Comparison of ENCODE assay signal across 12 mouse cellular contexts in genomic region chr6:49397466-49397865, GRCm38 (mm10). TPM values are rescaled to one million over a fixed set of nuclear protein-coding genes. Genes with fewer than 3 reads are reported as not detected.
DNase-seq lines count a peak whose midpoint lies in the region; ATAC-seq lines count a peak whose summit lies in the region.
"Had no signal": no experiment of that assay in that cellular context is flagged by ENCODE, and none has a peak within 500 bp of the region (broad histone marks: within the 10 kb centered on the region; RNA-seq: fewer than 3 reads in every experiment).

No protein-coding gene starts in this region.

- H3K4me2 ChIP-seq in hindbrain, embryonic 14.5 days (replicated peaks), result no peak overlapping the region
- H3K4me2 ChIP-seq in embryonic facial prominence, embryonic 14.5 days (ENCODE audit: low read depth, low read length), result no peak overlapping the region
- H3K4me2 ChIP-seq: heart, embryonic 11.5 days had no signal

- H3K4me1 ChIP-seq in hindbrain, embryonic 10.5 days (replicated peaks), result no peaks in the 10 kb centered on the region
- no peaks in the 10 kb centered on the region for H3K4me1 ChIP-seq in hindbrain, embryonic 14.5 days (replicated peaks; ENCODE audit: control insufficient read depth, insufficient read depth, low read length)
- H3K4me1 ChIP-seq in embryonic facial prominence, embryonic 14.5 days (ENCODE audit: control insufficient read depth, insufficient read depth, low read length), result no peaks in the 10 kb centered on the region

- peaks cover 5% of the 10 kb centered on the region; the same call in 1 of the 2 replicates for H3K9me3 ChIP-seq in hindbrain, embryonic 10.5 days
- no peaks in the 10 kb centered on the region for H3K9me3 ChIP-seq in hindbrain, embryonic 14.5 days (ENCODE audit: control insufficient read depth, low read length)
- H3K9me3 ChIP-seq in embryonic facial prominence, embryonic 14.5 days (ENCODE audit: control insufficient read depth, low read length), result no peaks in the 10 kb centered on the region

- H3K27ac ChIP-seq in hindbrain, embryonic 10.5 days, result no peak overlapping the region
- H3K27ac ChIP-seq in hindbrain, embryonic 14.5 days, result no peak overlapping the region
- no peak overlapping the region for H3K27ac ChIP-seq in embryonic facial prominence, embryonic 14.5 days (replicated peaks; ENCODE audit: low read depth, low read length)
- H3K27ac ChIP-seq: macrophage had no signal

- H3K4me3 ChIP-seq in hindbrain, embryonic 10.5 days, result no peak overlapping the region
- H3K4me3 ChIP-seq in hindbrain, embryonic 14.5 days (replicated peaks; ENCODE audit: low read length), result no peak overlapping the region
- no peak overlapping the region for H3K4me3 ChIP-seq in embryonic facial prominence, embryonic 14.5 days (ENCODE audit: low read depth, low read length)

- H3K9ac ChIP-seq in hindbrain, embryonic 14.5 days, result no peak overlapping the region
- no peak overlapping the region for H3K9ac ChIP-seq in embryonic facial prominence, embryonic 14.5 days (ENCODE audit: low read depth, low read length)

- DNase-seq in hindbrain, embryonic 10.5 days (ENCODE audit: low spot score), result peak; percentile 49
- no peak for DNase-seq in hindbrain, embryonic 14.5 days (ENCODE audit: low spot score)
- DNase-seq in right cerebral cortex, postnatal 14 days, result peak; percentile 11
- no peak for DNase-seq in right cerebral cortex, adult 2 months (ENCODE audit: low spot score in 2 of 2)
- peak; percentile 9 for DNase-seq in embryonic facial prominence, embryonic 14.5 days (ENCODE audit: low spot score)
- peak; percentile 58 for DNase-seq in thymus, postnatal 4 days
- DNase-seq in left cerebral cortex, postnatal 25 days (ENCODE audit: low spot score in 2 of 2), result no peak
- DNase-seq: adrenal gland, postnatal 25 days had no signal

- no peaks in the 10 kb centered on the region for H3K27me3 ChIP-seq in hindbrain, embryonic 10.5 days (ENCODE audit: insufficient read depth, poor library complexity, severe bottlenecking)
- H3K27me3 ChIP-seq in hindbrain, embryonic 14.5 days (ENCODE audit: control insufficient read depth, insufficient read depth, low read length), result no peaks in the 10 kb centered on the region
- no peaks in the 10 kb centered on the region for H3K27me3 ChIP-seq in embryonic facial prominence, embryonic 14.5 days (replicated peaks; ENCODE audit: control insufficient read depth, insufficient read depth, low read length)

- H3K36me3 ChIP-seq in hindbrain, embryonic 10.5 days, result 0 out of 2 replicates have a peak, but pooled peaks cover 3% of the 10 kb centered on the region
- no peaks in the 10 kb centered on the region for H3K36me3 ChIP-seq in hindbrain, embryonic 14.5 days (replicated peaks; ENCODE audit: control insufficient read depth, insufficient read depth)
- no peaks in the 10 kb centered on the region for H3K36me3 ChIP-seq in embryonic facial prominence, embryonic 14.5 days (ENCODE audit: control insufficient read depth, insufficient read depth, low read length)

- intact Hi-C loops in left cerebral cortex, postnatal 25 days (cut with DNase I), result loop anchor here (5.0 to 10.0 kb wide), 2 partner anchors 360 to 393 kb away; partner anchors contain the start of gene Gpnmb

- ATAC-seq in hindbrain, embryonic 14.5 days (ENCODE audit: low FRiP score), result no peak
- ATAC-seq in embryonic facial prominence, embryonic 14.5 days (ENCODE audit: low read depth), result no peak
- ATAC-seq in cerebellum, adult (ENCODE audit: insufficient number of reproducible peaks, low FRiP score, low TSS enrichment), result no peak

RNA-seq across cellular contexts. Expression of gene Stk31, which starts 2.1 kb away (rescaled TPM):
- polyA plus RNA-seq in hindbrain, embryonic 10.5 days (2016; fragmentation: Nextera tagmentation; extraction: Ambion mirVana), result 0.10 TPM in 1 of 2 replicates, not detected in the other
- 0.17 TPM in 1 of 2 replicates, not detected in the other for polyA plus RNA-seq in hindbrain, embryonic 14.5 days (2014; fragmentation: Nextera tagmentation; extraction: Ambion mirVana)
- polyA plus RNA-seq in embryonic facial prominence, embryonic 14.5 days (2014; fragmentation: Nextera tagmentation; extraction: Ambion mirVana), result 0.41 TPM in 1 of 2 replicates, not detected in the other
- total RNA-seq in left cerebral cortex, postnatal 25 days (2021), result 1 to 10 TPM; 1.4 to 1.5 TPM
- polyA plus RNA-seq: macrophage; stomach, embryonic 16.5 days had no signal

RNA-seq across cellular contexts. Expression of gene Fam221a, which starts 29.9 kb away (rescaled TPM):
- polyA plus RNA-seq in hindbrain, embryonic 10.5 days (2016; fragmentation: Nextera tagmentation; extraction: Ambion mirVana), result 5.2 and 6.4 TPM in 2 replicates
- 4.2 and 5.5 TPM in 2 replicates for polyA plus RNA-seq in hindbrain, embryonic 14.5 days (2014; fragmentation: Nextera tagmentation; extraction: Ambion mirVana)
- 7.2 and 10.2 TPM in 2 replicates for polyA plus RNA-seq in embryonic facial prominence, embryonic 14.5 days (2014; fragmentation: Nextera tagmentation; extraction: Ambion mirVana)
- 1 to 10 TPM in 1 of 2 experiments, under 1 TPM in 1; 0.85 to 1.6 TPM for total RNA-seq in left cerebral cortex, postnatal 25 days (2021)

Comparison
In these comparisons a context has a peak if more than half of its experiments do, and no peak if none do; other contexts are left out.
1. DNase-seq: peak in hindbrain, embryonic 10.5 days (single experiment), right cerebral cortex, postnatal 14 days (single experiment), embryonic facial prominence, embryonic 14.5 days (single experiment) and thymus, postnatal 4 days (single experiment); none in hindbrain, embryonic 14.5 days (single experiment), right cerebral cortex, adult 2 months (0 of 2) and left cerebral cortex, postnatal 25 days (0 of 2).